Mouse (Mus musculus) ovary, adult 10 weeks (tissue): ENCODE results near the gene Eif2b1. TPM values are rescaled to one million over a fixed set of nuclear protein-coding genes. Genes with fewer than 3 reads are reported as not detected.

Experiments used
- polyA plus RNA-seq: library from polyadenylated mRNA; stranded (reverse); fragments of 350-450 nt; fragmentation: Illumina TruSeq; extraction: RNeasy Lipid Tissue Mini Kit (QIAGEN cat#74804); gene quantifications from one replicate; pipeline ENCODE4 v1.2.3, GENCODE M21; 2014

Gene Eif2b1
- polyA plus RNA-seq, result 44.9 TPM

GRCm38 (mm10) chr5:124578633-124579317 lies at the start of gene Eif2b1, which contains the start of gene Gtf2h3:
Gene Eif2b1, minus strand, starts transcription at chr5:124579131.
Gene Gtf2h3, plus strand, starts transcription at chr5:124579140.

GRCm38 (mm10) chr5:124552558-124553307 lies 26.2 kb downstream of the Eif2b1 start, which contains the start of gene Ddx55:
Gene Ddx55, plus strand, starts transcription at chr5:124552864.

GRCm38 (mm10) chr5:124540383-124540786 lies 38.5 kb downstream of the Eif2b1 start, which contains the start of gene Tmed2:
Gene Tmed2, plus strand, starts transcription at chr5:124540695.

GRCm38 (mm10) chr5:124530655-124531582 lies 48.0 kb downstream of the Eif2b1 start, which contains the start of gene Rilpl1:
Gene Rilpl1, minus strand, starts transcription at chr5:124531391.

Other genes with a start within 250 kb of the Eif2b1 start
- 198 TPM for gene Cdk2ap1, start 216.0 kb downstream of the Eif2b1 start, polyA plus RNA-seq
- gene Sbno1, start 153.1 kb downstream of the Eif2b1 start, polyA plus RNA-seq, result 86.4 TPM
- 71.7 TPM for gene Kmt5a, start 139.2 kb downstream of the Eif2b1 start, polyA plus RNA-seq
- gene Rilpl2, start 100.8 kb downstream of the Eif2b1 start, polyA plus RNA-seq, result 4.0 TPM
- gene Snrnp35, start 96.0 kb downstream of the Eif2b1 start, polyA plus RNA-seq, result 0.57 TPM
- 10.2 TPM for gene Rilpl1, start 47.7 kb downstream of the Eif2b1 start, polyA plus RNA-seq
- 1,870 TPM for gene Tmed2, start 38.4 kb downstream of the Eif2b1 start, polyA plus RNA-seq
- gene Ddx55, start 26.3 kb downstream of the Eif2b1 start, polyA plus RNA-seq, result 10.8 TPM
- gene Gtf2h3, start within 50 bp of the Eif2b1 start, polyA plus RNA-seq, result 8.2 TPM
- gene Atp6v0a2, start 49.4 kb upstream of the Eif2b1 start, polyA plus RNA-seq, result 26.9 TPM
- 0.31 TPM for gene Dnah10, start 146.0 kb upstream of the Eif2b1 start, polyA plus RNA-seq